Comparison of ENCODE assay signal across 8 mouse cellular contexts in genomic region chr10:117393196-117393890, GRCm38 (mm10). TPM values are rescaled to one million over a fixed set of nuclear protein-coding genes. Genes with fewer than 3 reads are reported as not detected.
DNase-seq lines count a peak whose midpoint lies in the region; ATAC-seq lines count a peak whose summit lies in the region.

No protein-coding gene starts in this region.

- H3K4me1 ChIP-seq in embryonic facial prominence, embryonic 13.5 days: peaks cover 9% of the 10 kb centered on the region; the same call in 1 of the 2 replicates
- H3K4me1 ChIP-seq in hindbrain, embryonic 10.5 days (replicated peaks): peaks cover 20% of the 10 kb centered on the region
- peaks cover 11% of the 10 kb centered on the region for H3K4me1 ChIP-seq in limb, embryonic 13.5 days
- peaks cover 9% of the 10 kb centered on the region for H3K4me1 ChIP-seq in midbrain, embryonic 15.5 days

- DNase-seq in urinary bladder, postnatal 14 days (ENCODE audit: low spot score): peak; percentile 10
- no peak for DNase-seq in urinary bladder, postnatal 10 days (ENCODE audit: low spot score)
- DNase-seq in hindbrain, embryonic 10.5 days (ENCODE audit: low spot score): peak; percentile 62
- DNase-seq in yolk sac, embryonic 10.5 days (ENCODE audit: low spot score): peak; percentile 77
- no peak for DNase-seq in urinary bladder, adult 18-20 months (ENCODE audit: low spot score in 2 of 2)

- H3K4me2 ChIP-seq in embryonic facial prominence, embryonic 13.5 days: peak overlapping the region; percentile 69
- peak overlapping the region; percentile 71 for H3K4me2 ChIP-seq in limb, embryonic 13.5 days (replicated peaks)
- peak overlapping the region; percentile 50 for H3K4me2 ChIP-seq in midbrain, embryonic 15.5 days

- H3K9me3 ChIP-seq in embryonic facial prominence, embryonic 13.5 days: no peaks in the 10 kb centered on the region
- H3K9me3 ChIP-seq in hindbrain, embryonic 10.5 days: no peaks in the 10 kb centered on the region
- H3K9me3 ChIP-seq in limb, embryonic 13.5 days: no peaks in the 10 kb centered on the region
- H3K9me3 ChIP-seq in midbrain, embryonic 15.5 days: no peaks in the 10 kb centered on the region

- H3K27me3 ChIP-seq in embryonic facial prominence, embryonic 13.5 days: peaks cover 9% of the 10 kb centered on the region; the same call in 1 of the 2 replicates
- H3K27me3 ChIP-seq in hindbrain, embryonic 10.5 days (ENCODE audit: insufficient read depth, poor library complexity, severe bottlenecking): peaks cover 11% of the 10 kb centered on the region; the same call in 1 of the 2 replicates
- peaks cover 4% of the 10 kb centered on the region; the same call in 1 of the 2 replicates for H3K27me3 ChIP-seq in limb, embryonic 13.5 days
- H3K27me3 ChIP-seq in midbrain, embryonic 15.5 days (replicated peaks): no peaks in the 10 kb centered on the region

- H3K27ac ChIP-seq in embryonic facial prominence, embryonic 13.5 days: no peak overlapping the region; the same call in 1 of the 2 replicates
- peak overlapping the region; percentile 83 for H3K27ac ChIP-seq in hindbrain, embryonic 10.5 days
- H3K27ac ChIP-seq in limb, embryonic 13.5 days: no peak overlapping the region
- no peak overlapping the region for H3K27ac ChIP-seq in midbrain, embryonic 15.5 days

- peak overlapping the region; percentile 68 for H3K9ac ChIP-seq in embryonic facial prominence, embryonic 13.5 days
- peak overlapping the region; percentile 63 for H3K9ac ChIP-seq in limb, embryonic 13.5 days
- no peak overlapping the region for H3K9ac ChIP-seq in midbrain, embryonic 15.5 days

- H3K36me3 ChIP-seq in embryonic facial prominence, embryonic 13.5 days: no peaks in the 10 kb centered on the region
- no peaks in the 10 kb centered on the region for H3K36me3 ChIP-seq in hindbrain, embryonic 10.5 days
- no peaks in the 10 kb centered on the region for H3K36me3 ChIP-seq in limb, embryonic 13.5 days
- H3K36me3 ChIP-seq in midbrain, embryonic 15.5 days (replicated peaks): no peaks in the 10 kb centered on the region

- WGBS in embryonic facial prominence, embryonic 13.5 days: 2% methylated on average over 24 of the region's 27 CpGs
- 5% methylated on average over 26 of the region's 27 CpGs for WGBS in hindbrain, embryonic 10.5 days
- 2% methylated on average over 25 of the region's 27 CpGs for WGBS in limb, embryonic 13.5 days
- WGBS in midbrain, embryonic 15.5 days: 2% methylated on average over 25 of the region's 27 CpGs

- ATAC-seq in embryonic facial prominence, embryonic 13.5 days (ENCODE audit: insufficient number of reproducible peaks, insufficient read depth, low FRiP score, low TSS enrichment, low read depth): 0 out of 2 replicates have a peak, but pooled peaks have one; percentile 59
- peak; percentile 62 for ATAC-seq in limb, embryonic 13.5 days (ENCODE audit: low FRiP score, low read depth)
- ATAC-seq in midbrain, embryonic 15.5 days (replicated peaks): peak; percentile 42; the same call in 1 of the 2 replicates

- peak overlapping the region; percentile 43 for H3K4me3 ChIP-seq in embryonic facial prominence, embryonic 13.5 days
- peak overlapping the region; percentile 56 for H3K4me3 ChIP-seq in hindbrain, embryonic 10.5 days
- H3K4me3 ChIP-seq in limb, embryonic 13.5 days: peak overlapping the region; percentile 45
- peak overlapping the region; percentile 28 for H3K4me3 ChIP-seq in midbrain, embryonic 15.5 days

RNA-seq across cellular contexts. Expression of gene Cpsf6, which starts 13.5 kb away (rescaled TPM):
- polyA plus RNA-seq in embryonic facial prominence, embryonic 13.5 days (2015; fragmentation: Nextera tagmentation; extraction: Ambion mirVana): 161 and 169 TPM in 2 replicates
- polyA plus RNA-seq in hindbrain, embryonic 10.5 days (2016; fragmentation: Nextera tagmentation; extraction: Ambion mirVana): 188 and 221 TPM in 2 replicates
- polyA plus RNA-seq in limb, embryonic 13.5 days (2015; fragmentation: Nextera tagmentation; extraction: Ambion mirVana): 178 and 191 TPM in 2 replicates
- polyA plus RNA-seq in midbrain, embryonic 15.5 days (2015; fragmentation: Nextera tagmentation; extraction: Ambion mirVana): 148 and 154 TPM in 2 replicates

Comparison
In these comparisons a context has a peak if more than half of its experiments do, and no peak if none do; other contexts are left out.
1. DNase-seq: peak in urinary bladder, postnatal 14 days (single experiment), hindbrain, embryonic 10.5 days (single experiment) and yolk sac, embryonic 10.5 days (single experiment); none in urinary bladder, postnatal 10 days (single experiment) and urinary bladder, adult 18-20 months (0 of 2).
2. Peak in every context shown above with its lines, with median percentiles within 50 percentile points of each other: ATAC-seq, H3K4me2 ChIP-seq and H3K4me3 ChIP-seq.